Mouse (Mus musculus) midbrain, postnatal 0 days (tissue): ENCODE measurements around the gene Furin. TPM values are rescaled to one million over a fixed set of nuclear protein-coding genes. Genes with fewer than 3 reads are reported as not detected.

Experiments
- ATAC-seq: fragments of 200-750 bp; cut with Nextera tagmentation; 2 replicates; pipeline ENCODE4 v1.8.0; 2017; ENCODE audit warnings: moderate number of reproducible peaks, mild to moderate bottlenecking, moderate TSS enrichment, moderate library complexity; ENCODE audit not compliant: low FRiP score
- DNase-seq: peaks from one replicate; pipeline ENCODE4 v3.0.0-alpha.2; 2015; ENCODE audit warnings: low spot score
- H3K27ac ChIP-seq: fragments of 300-500 bp; sonication (generic); 2 replicates; pipeline ENCODE4 v1.5.1; 2014; ENCODE audit warnings: low read depth, mild to moderate bottlenecking, low read length, mixed read lengths
- H3K27me3 ChIP-seq: fragments of 300-500 bp; sonication (generic); 2 replicates; pipeline ENCODE4 v1.6.1; 2014; ENCODE audit warnings: low read length, control low read depth, mixed read lengths; ENCODE audit not compliant: insufficient read depth
- H3K36me3 ChIP-seq: fragments of 300-500 bp; sonication (generic); 2 replicates; pipeline ENCODE4 v1.6.1; 2014; ENCODE audit warnings: low read length, control low read depth, mixed read lengths; ENCODE audit not compliant: insufficient read depth
- H3K4me1 ChIP-seq: fragments of 300-500 bp; sonication (generic); 2 replicates; pipeline ENCODE4 v1.6.1; 2014; ENCODE audit warnings: mild to moderate bottlenecking, control low read depth, antibody characterized with exemption, low read length, mixed read lengths; ENCODE audit not compliant: insufficient read depth
- H3K4me2 ChIP-seq: fragments of 300-500 bp; sonication (generic); 2 replicates; pipeline ENCODE4 v1.6.1; 2014; ENCODE audit warnings: low read depth, mild to moderate bottlenecking, low read length, mixed read lengths; ENCODE audit not compliant: poor library complexity, severe bottlenecking
- H3K4me3 ChIP-seq: fragments of 300-500 bp; sonication (generic); 2 replicates; pipeline ENCODE4 v1.5.1; 2014; ENCODE audit warnings: low read depth, mild to moderate bottlenecking, low read length, moderate library complexity
- H3K9ac ChIP-seq: fragments of 300-500 bp; sonication (generic); replicated peaks from 2 replicates; pipeline ENCODE4 v1.6.1; 2014; ENCODE audit warnings: mild to moderate bottlenecking, low read length, moderate library complexity, mixed read lengths; ENCODE audit not compliant: poor library complexity, severe bottlenecking
- H3K9me3 ChIP-seq: fragments of 300-500 bp; sonication (generic); 2 replicates; pipeline ENCODE4 v1.6.1; 2016; ENCODE audit warnings: low read length, control low read depth
- CTCF ChIP-seq: IDR thresholded peaks from 2 replicates; pipeline ENCODE4 v1.5.1; 2016; ENCODE audit warnings: antibody characterized with exemption, mild to moderate bottlenecking
- WGBS: fragments of 180-500 bp; shearing (Covaris S2); extraction: QIAGEN DNeasy Blood & Tissue Kit; methylation state at CpG from one replicate; pipeline ENCODE4 v1.1.7; 2014; 5-methylcytosine and 5-hydroxymethylcytosine counted together
- polyA plus RNA-seq: library from polyadenylated mRNA; unstranded; fragments of >200 nt; fragmentation: Nextera tagmentation; extraction: Ambion mirVana; gene quantifications from 2 replicates; pipeline ENCODE4 v1.2.1, GENCODE M21; 2015
- total RNA-seq: library from RNA; depleted of rRNA; stranded (reverse); fragments of >200 nt; gene quantifications from 2 replicates; pipeline ENCODE4 v1.2.3, GENCODE M21; 2014

The Furin gene
- total and polyA plus RNA-seq, 2 experiments from 2014 or later: 6.0 to 16.6 TPM

- Histone ChIP-seq H3K9me3 (no peaks in the 10 kb centered on the region), H3K4me1 (no peaks in the 10 kb centered on the region), H3K4me3 (no peak overlapping the region), H3K27me3 (no peaks in the 10 kb centered on the region), H3K36me3 (no peaks in the 10 kb centered on the region), H3K27ac (no peak overlapping the region), H3K4me2 (no peak overlapping the region), H3K9ac (no peak overlapping the region)
- TF ChIP-seq CTCF: no peak
- no peak for ATAC-seq
- DNase-seq: no peak
- 80% methylated on average over 9 of the region's 9 CpGs for WGBS
Observed at GRCm38 (mm10) chr7:80407712-80408111, 2.5 kb upstream of the Furin start.

- H3K9ac ChIP-seq: no peak overlapping the region
- H3K9me3 ChIP-seq: no peaks in the 10 kb centered on the region
- 92% methylated on average over 3 of the region's 3 CpGs for WGBS
- H3K4me3 ChIP-seq: no peak overlapping the region
- TF ChIP-seq CTCF: no peak
- peaks cover 3% of the 10 kb centered on the region; the same call in 1 of the 2 replicates for H3K4me1 ChIP-seq
- H3K36me3 ChIP-seq: no peaks in the 10 kb centered on the region
- H3K4me2 ChIP-seq: no peak overlapping the region
- H3K27ac ChIP-seq: no peak overlapping the region
- DNase-seq (no peak), ATAC-seq (no peak)
- no peaks in the 10 kb centered on the region for H3K27me3 ChIP-seq
Observed at GRCm38 (mm10) chr7:80406186-80406585, 950 bp upstream of the Furin start.

DNA sequence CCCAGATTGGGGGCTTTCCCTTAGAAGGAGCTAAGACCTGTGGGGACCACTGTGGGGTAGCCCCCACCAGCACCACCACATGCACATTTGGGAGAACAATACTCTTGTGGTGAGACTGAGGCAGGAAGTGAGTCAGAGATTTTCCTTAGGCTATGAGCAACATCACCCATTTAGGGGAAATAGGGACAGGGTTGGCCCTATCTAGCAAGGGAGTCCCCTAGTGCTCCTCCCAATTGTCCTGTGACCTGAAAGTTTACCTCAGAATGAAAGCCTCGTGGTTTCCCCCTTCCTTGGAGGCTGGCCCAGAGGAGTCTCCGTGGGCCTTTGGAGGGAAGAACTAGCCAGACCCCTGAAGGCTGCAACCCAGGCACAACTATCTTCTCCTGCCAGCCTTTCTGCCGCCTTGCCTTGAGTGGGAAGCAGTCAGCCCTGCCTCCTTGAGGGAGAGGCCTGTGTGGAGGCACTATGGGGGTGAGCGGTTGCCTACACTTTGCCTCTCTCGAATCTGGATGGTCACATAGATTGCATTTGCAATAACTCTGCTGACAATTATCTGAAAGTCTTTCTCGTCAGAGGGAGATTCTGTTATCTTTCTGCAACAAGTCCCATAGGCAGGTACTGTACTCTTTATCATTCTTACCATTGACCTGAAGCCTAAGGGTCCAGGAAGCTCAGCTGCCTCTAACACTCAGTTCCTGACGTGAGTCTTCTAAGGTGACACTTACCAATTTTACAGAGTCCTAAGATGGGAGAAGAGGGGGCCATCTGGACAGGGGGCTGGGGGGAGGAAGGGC lies 938 bp downstream of the Furin start:
- no peak for DNase-seq
- no peak for TF ChIP-seq CTCF
- no peaks in the 10 kb centered on the region for H3K36me3 ChIP-seq

DNA sequence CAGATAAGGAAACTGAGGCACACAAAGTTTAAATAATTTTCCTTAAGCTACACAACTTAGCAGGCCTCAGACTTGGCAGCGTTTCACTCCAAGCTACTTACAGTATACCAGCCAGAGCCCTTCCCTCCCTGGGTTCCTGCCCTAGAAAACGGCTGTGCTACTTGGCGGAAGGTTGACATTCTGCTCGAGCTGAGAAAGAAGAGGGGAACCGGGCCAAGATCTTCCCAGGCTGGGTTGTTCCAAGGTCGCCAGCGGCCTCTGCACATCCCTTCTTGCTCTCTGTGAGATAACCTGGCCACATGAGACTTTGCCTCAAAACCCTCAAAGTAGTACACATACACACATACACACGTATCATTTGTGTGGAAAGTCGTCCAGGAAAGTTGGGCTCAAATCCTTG lies 1.7 kb downstream of the Furin start:
- Histone ChIP-seq H3K36me3 (no peaks in the 10 kb centered on the region), H3K27me3 (no peaks in the 10 kb centered on the region), H3K9me3 (no peaks in the 10 kb centered on the region), H3K4me3 (peak overlapping the region; percentile 93; the same call in 1 of the 2 replicates), H3K4me2 (no peak overlapping the region), H3K4me1 (peaks cover 15% of the 10 kb centered on the region), H3K27ac (no peak overlapping the region), H3K9ac (no peak overlapping the region)
- TF ChIP-seq CTCF: no peak
- peak; percentile 85 for DNase-seq
- no peak for ATAC-seq
- 45% methylated on average over 9 of the region's 9 CpGs for WGBS

More for the DNA sequence above, 938 bp downstream of the Furin start:
- WGBS: 72% methylated on average over 7 of the region's 7 CpGs
- no peak overlapping the region for H3K4me3 ChIP-seq
- H3K4me1 ChIP-seq: peaks cover 15% of the 10 kb centered on the region
- no peaks in the 10 kb centered on the region for H3K27me3 ChIP-seq
- no peak overlapping the region for H3K9ac ChIP-seq
- no peak overlapping the region for H3K4me2 ChIP-seq
- H3K9me3 ChIP-seq: no peaks in the 10 kb centered on the region
- H3K27ac ChIP-seq: no peak overlapping the region
- no peak for ATAC-seq

GRCm38 (mm10) chr7:80402651-80403321 lies 2.5 kb downstream of the Furin start:
- Histone ChIP-seq H3K36me3 (peaks cover 4% of the 10 kb centered on the region; the same call in 1 of the 2 replicates), H3K27ac (peak overlapping the region; percentile 89), H3K27me3 (no peaks in the 10 kb centered on the region), H3K9ac (peak overlapping the region; percentile 83), H3K4me3 (peak overlapping the region; percentile 93), H3K4me2 (peak overlapping the region; percentile 94), H3K4me1 (peaks cover 15% of the 10 kb centered on the region), H3K9me3 (no peaks in the 10 kb centered on the region)
- under 1% methylated on average over 45 of the region's 92 CpGs for WGBS
- peak; percentile 61 for ATAC-seq
- TF ChIP-seq CTCF: no peak
- DNase-seq: peak; percentile 66
